Mouse (Mus musculus) T-helper 17 cell (primary cell): Measurements from ENCODE around the gene Tmem145.

Source experiments
- in situ Hi-C, 2 experiments: fragments of 300-600 bp; cut with MboI, MseI; formaldehyde crosslinking; loops; 1 replicate in 1 of 2; 2 replicates in 1 of 2; pipeline ENCODE4 v1.15.1; 2025; ENCODE audit warnings: high pct_unique_total_duplicates in 2 of 2

Tmem145 gene

GRCm38 (mm10) chr7:25288721-25289120 is 17.2 kb upstream of the Tmem145 start:
- in situ Hi-C loops = loop anchor here in 1 of 2 experiments (10.0 kb wide), 1 partner anchor 64 kb away; the partner anchor contains the start of genes Dedd2 and Zfp526

DNA sequence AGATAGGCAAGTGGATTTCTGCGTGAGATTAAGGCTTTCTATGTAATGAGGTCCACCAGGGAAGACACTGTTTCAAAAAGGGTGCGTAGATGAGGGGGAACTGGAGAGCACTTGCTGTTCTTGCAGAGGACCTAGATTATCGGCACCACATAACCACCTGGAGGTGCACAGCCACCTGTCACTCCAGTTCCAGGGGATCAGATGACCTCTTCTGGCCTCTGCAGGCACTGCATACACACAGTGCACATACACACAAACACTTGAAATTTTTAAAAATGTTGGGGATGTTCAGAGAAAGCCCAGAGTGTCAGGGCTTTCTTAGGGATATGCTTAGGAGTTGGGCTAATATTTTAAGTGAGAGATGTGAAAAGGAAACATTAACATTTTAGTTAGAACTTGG is 16.0 kb upstream of the Tmem145 start:
- in situ Hi-C loops = loop anchor here in 1 of 2 experiments (10.0 kb wide), 1 partner anchor 65 kb away; the partner anchor contains the start of genes Dedd2 and Zfp526

DNA sequence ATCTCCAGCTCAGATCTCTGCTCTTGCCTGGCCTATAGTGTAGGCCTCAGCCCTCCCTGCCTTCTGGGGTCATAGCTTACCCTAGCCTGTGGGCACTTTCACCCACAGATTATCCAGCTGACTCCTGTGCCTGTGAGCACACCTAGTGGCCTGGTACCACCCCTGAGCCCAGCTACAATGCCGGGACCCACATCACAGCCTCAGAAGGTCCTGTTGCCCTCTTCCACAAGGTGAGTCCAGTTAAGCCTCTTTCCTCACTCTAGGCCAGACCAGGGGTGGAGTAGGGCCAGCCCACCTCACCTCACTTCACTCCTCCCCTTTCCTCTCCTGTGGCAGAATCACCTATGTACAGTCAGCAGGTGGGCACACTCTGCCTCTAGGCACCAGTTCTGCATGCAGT is 15.4 kb upstream of the Tmem145 start:
- in situ Hi-C loops = no loop called here

DNA sequence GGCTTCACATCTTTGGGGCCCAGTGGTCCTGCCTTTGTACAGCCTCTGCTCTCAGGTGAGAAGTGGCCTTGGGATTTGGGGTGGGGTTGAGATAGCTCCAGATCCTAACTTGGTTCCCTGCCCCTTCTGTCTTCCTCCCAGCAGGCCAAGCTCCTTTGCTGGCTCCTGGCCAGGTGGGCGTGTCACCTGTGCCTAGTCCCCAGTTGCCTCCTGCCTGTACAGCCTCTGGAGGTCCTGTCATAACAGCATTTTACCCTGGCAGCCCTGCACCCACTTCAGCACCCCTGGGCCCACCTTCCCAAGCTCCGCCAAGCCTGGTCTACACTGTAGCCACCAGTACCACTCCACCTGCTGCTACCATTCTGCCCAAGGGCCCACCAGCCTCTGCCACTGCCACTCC is 15.0 kb upstream of the Tmem145 start:
- in situ Hi-C loops = no loop called here

- in situ Hi-C loops = no loop called here
Observed at GRCm38 (mm10) chr7:25292107-25292506, 13.8 kb upstream of the Tmem145 start.

GRCm38 (mm10) chr7:25293191-25293739 is 12.6 kb upstream of the Tmem145 start:
- in situ Hi-C loops = no loop called here

GRCm38 (mm10) chr7:25294495-25294894 is 11.4 kb upstream of the Tmem145 start:
- in situ Hi-C loops = no loop called here

GRCm38 (mm10) chr7:25294960-25295722 is 10.8 kb upstream of the Tmem145 start:
- in situ Hi-C loops = no loop called here

- in situ Hi-C loops = no loop called here
Observed at GRCm38 (mm10) chr7:25296945-25297453, 8.9 kb upstream of the Tmem145 start.

GRCm38 (mm10) chr7:25297454-25298325 is 8.2 kb upstream of the Tmem145 start, which contains the start of gene Pafah1b3:
Pafah1b3 (minus strand) TSS chr7:25297986.
- in situ Hi-C loops = no loop called here

DNA sequence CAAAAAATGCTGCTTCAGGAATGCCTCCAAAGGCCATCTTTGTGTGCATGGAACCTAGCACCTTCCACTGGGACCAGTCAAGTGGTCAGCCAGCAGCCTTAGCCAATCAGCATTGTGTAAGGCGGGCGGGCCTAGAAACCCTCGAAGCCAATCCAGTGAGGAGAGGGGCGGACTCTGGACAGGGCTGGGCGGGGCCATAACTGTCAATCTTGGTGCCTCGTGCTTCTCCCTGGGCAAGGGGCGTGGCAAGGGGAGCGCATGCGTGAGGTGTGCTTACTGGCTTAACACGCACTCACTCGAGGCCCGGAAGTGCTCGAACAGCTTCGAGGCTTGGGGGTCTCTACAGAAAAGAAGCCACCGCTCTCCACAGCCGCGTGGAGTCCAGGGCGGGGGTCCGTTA is 4.8 kb upstream of the Tmem145 start, which contains the start of gene Prr19:
Gene Prr19, plus strand, starts transcription at position 349 of the 400 bp plus-strand sequence.
- in situ Hi-C loops = no loop called here

GRCm38 (mm10) chr7:25303003-25303684 is 2.8 kb upstream of the Tmem145 start:
- in situ Hi-C loops = no loop called here

- in situ Hi-C loops = no loop called here
Observed at GRCm38 (mm10) chr7:25303685-25304006, 2.3 kb upstream of the Tmem145 start.

GRCm38 (mm10) chr7:25305481-25305880 is 425 bp upstream of the Tmem145 start:
- in situ Hi-C loops = no loop called here

DNA sequence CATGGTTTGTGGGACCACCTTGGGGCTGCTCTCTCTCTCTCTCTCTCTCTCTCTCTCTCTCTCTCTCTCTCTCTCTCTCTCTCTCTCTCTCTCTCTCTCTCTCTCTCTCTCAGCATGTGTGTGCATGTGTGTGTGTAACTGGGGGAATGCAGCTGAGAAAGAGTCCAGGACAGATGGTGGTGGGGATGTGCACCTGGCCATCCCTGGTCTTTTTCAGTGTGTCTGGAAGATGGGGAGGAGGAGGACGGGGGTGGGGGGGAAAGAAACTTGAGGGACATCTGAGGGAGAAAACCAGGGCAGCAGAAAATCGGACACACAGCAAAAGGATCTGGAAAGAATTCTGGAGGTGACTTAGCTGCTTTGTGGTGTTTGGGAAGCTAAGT is 699 bp downstream of the Tmem145 start:
- in situ Hi-C loops = no loop called here

DNA sequence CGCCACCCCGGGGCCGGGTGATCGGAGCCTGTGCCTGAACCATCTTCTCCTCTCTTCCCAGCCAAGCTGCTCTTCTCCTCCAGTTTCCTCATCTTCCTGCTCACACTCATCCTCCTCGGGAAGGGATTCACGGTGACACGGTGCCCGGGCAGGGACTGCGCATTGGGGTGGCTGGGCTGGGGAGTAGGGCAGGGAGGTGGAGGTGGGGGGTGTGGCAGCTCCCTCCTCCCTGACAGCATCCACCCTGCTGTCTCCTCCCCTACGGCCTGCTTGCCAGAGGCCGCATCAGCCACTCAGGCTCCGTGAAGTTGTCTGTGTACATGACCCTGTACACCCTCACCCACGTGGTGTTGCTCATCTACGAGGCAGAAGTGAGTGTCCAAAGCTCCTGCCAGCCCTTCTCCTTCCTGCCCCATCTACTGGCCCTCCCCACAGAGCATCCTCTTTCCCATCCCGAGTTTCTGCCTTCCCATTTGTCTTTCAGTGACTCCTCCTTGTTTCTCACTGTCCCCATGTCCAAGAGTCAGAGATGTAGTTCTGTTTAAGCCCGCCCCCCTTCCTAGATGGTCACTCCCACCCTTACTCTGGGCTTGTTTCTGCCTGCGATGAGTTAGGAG is 2.9 kb downstream of the Tmem145 start:
- in situ Hi-C loops = no loop called here

GRCm38 (mm10) chr7:25309425-25309824 is 3.5 kb downstream of the Tmem145 start:
- in situ Hi-C loops = no loop called here

DNA sequence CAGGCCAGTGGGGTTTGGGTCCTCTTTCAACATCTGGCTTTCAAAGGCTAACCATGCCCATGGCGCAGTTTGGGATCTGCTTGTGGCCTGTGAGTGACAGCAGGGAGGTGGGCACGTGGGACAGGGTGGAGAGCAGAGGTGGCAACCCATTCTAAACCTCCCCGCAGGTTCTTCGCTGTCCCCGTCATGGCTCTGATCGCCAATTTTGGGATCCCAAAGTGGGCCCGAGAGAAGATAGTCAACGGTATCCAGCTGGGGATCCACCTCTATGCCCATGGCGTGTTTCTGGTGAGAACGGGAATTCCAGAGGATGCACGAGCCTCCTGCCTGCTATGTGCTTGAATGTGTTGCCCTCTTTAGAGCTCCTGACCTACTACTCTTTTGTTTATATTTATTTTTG is 5.3 kb downstream of the Tmem145 start:
- in situ Hi-C loops = no loop called here

GRCm38 (mm10) chr7:25313325-25313724 is 7.4 kb downstream of the Tmem145 start:
- in situ Hi-C loops = no loop called here

GRCm38 (mm10) chr7:25314606-25315305 is 8.8 kb downstream of the Tmem145 start:
- in situ Hi-C loops = loop anchor here in 1 of 2 experiments (5.0 kb wide), 1 partner anchor 78 kb away; no protein-coding TSS in a partner anchor
